Comparison of ENCODE assay signal across 20 mouse cellular contexts in the genomic region with DNA sequence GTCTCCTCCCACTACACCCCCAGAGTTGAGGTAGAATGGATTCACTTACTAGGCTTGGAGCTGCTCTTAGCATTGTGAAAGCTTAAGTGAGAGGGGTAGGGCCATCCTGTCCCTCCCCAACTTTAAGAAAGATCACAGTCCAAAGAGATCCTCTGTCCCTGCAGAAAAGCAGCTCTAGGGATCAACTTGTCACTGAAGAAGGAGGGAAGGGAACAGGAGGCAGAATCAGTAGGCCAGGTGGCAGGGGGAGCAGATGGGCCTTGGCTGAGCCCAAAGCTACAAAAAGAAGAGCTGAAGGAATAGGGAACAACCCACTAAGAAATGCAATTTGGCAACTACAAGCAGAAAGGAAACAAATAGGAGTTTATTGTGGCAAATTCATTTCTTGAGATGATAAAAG.
DNase-seq lines count a peak whose midpoint lies in the region; ATAC-seq lines count a peak whose summit lies in the region.
"Had no signal": no experiment of that assay in that cellular context is flagged by ENCODE, and none has a peak within 500 bp of the region (broad histone marks: within the 10 kb centered on the region; RNA-seq: fewer than 3 reads in every experiment).

No protein-coding gene starts in this region.

- no peak overlapping the region for H3K9ac ChIP-seq in forebrain, embryonic 16.5 days (replicated peaks; ENCODE audit: low read depth, low read length)
- no peak overlapping the region for H3K9ac ChIP-seq in midbrain, embryonic 13.5 days (replicated peaks)
- H3K9ac ChIP-seq: heart, embryonic 12.5 days; hindbrain, embryonic 12.5 days; limb, embryonic 13.5 days; liver, embryonic 13.5 days; lung, embryonic 14.5 days had no signal

- H3K27ac ChIP-seq in forebrain, embryonic 16.5 days (ENCODE audit: low read length), result peak overlapping the region; percentile 87
- no peak overlapping the region for H3K27ac ChIP-seq in midbrain, embryonic 13.5 days
- H3K27ac ChIP-seq: hindbrain, embryonic 12.5 days; limb, embryonic 13.5 days; liver, embryonic 13.5 days; stomach, postnatal 0 days had no signal

- H3K4me2 ChIP-seq in forebrain, embryonic 16.5 days (ENCODE audit: low read length), result no peak overlapping the region
- H3K4me2 ChIP-seq in midbrain, embryonic 13.5 days (replicated peaks), result no peak overlapping the region
- H3K4me2 ChIP-seq: heart, embryonic 12.5 days; hindbrain, embryonic 12.5 days; limb, embryonic 13.5 days; liver, embryonic 13.5 days; lung, embryonic 14.5 days had no signal

- H3K36me3 ChIP-seq in forebrain, embryonic 16.5 days (ENCODE audit: control insufficient read depth, insufficient read depth), result no peaks in the 10 kb centered on the region
- no peaks in the 10 kb centered on the region for H3K36me3 ChIP-seq in midbrain, embryonic 13.5 days
- H3K36me3 ChIP-seq: heart, embryonic 12.5 days; hindbrain, embryonic 12.5 days; limb, embryonic 13.5 days; liver, embryonic 13.5 days had no signal

- H3K27me3 ChIP-seq in forebrain, embryonic 16.5 days (replicated peaks; ENCODE audit: control insufficient read depth, insufficient read depth, low read length), result no peaks in the 10 kb centered on the region
- no peaks in the 10 kb centered on the region for H3K27me3 ChIP-seq in midbrain, embryonic 13.5 days
- H3K27me3 ChIP-seq: heart, embryonic 12.5 days; hindbrain, embryonic 12.5 days; limb, embryonic 13.5 days; liver, embryonic 13.5 days had no signal

- ATAC-seq in cerebellum, adult (ENCODE audit: insufficient number of reproducible peaks, low FRiP score, low TSS enrichment), result no peak
- ATAC-seq in frontal cortex, adult (ENCODE audit: low TSS enrichment), result peak; percentile 56
- peak; percentile 70 for ATAC-seq in forebrain, embryonic 16.5 days
- ATAC-seq in midbrain, embryonic 13.5 days, result no peak

- no peak overlapping the region for H3K4me3 ChIP-seq in forebrain, embryonic 16.5 days (replicated peaks; ENCODE audit: low read length)
- no peak overlapping the region for H3K4me3 ChIP-seq in midbrain, embryonic 13.5 days (replicated peaks)
- H3K4me3 ChIP-seq: heart, embryonic 12.5 days; hindbrain, embryonic 12.5 days; limb, embryonic 13.5 days; liver, embryonic 13.5 days had no signal

- peak; percentile 6 for DNase-seq in cerebellum, adult 9-10 months
- DNase-seq in frontal cortex, postnatal 14 days (ENCODE audit: low spot score in 2 of 2), result no peak
- peak; percentile 32 to 48 for DNase-seq in layer of hippocampus, postnatal 14 days (ENCODE audit: low spot score in 2 of 2)
- DNase-seq in T-cell, adult 2 months (ENCODE audit: low spot score), result no peak
- DNase-seq: adrenal gland, postnatal 10 days; heart, postnatal 14 days; kidney, adult 8-10 months; kidney, postnatal 25 days; liver, embryonic 13.5 days; lung, embryonic 14.5 days; lung, postnatal 36 days; right cerebral cortex, postnatal 4 days had no signal

- H3K9me3 ChIP-seq in forebrain, embryonic 16.5 days (ENCODE audit: control insufficient read depth, low read length), result no peaks in the 10 kb centered on the region
- no peaks in the 10 kb centered on the region for H3K9me3 ChIP-seq in midbrain, embryonic 13.5 days
- H3K9me3 ChIP-seq: heart, embryonic 12.5 days; hindbrain, embryonic 12.5 days; limb, embryonic 13.5 days; liver, embryonic 13.5 days had no signal

- H3K4me1 ChIP-seq in forebrain, embryonic 16.5 days (replicated peaks; ENCODE audit: control insufficient read depth, insufficient read depth, low read length), result peaks cover 27% of the 10 kb centered on the region
- H3K4me1 ChIP-seq in midbrain, embryonic 13.5 days (replicated peaks), result peaks cover 13% of the 10 kb centered on the region
- H3K4me1 ChIP-seq: heart, embryonic 12.5 days; liver, embryonic 13.5 days had no signal

Comparison
In these comparisons a context has a peak if more than half of its experiments do, and no peak if none do; other contexts are left out.
1. DNase-seq: peak in cerebellum, adult 9-10 months (single experiment) and layer of hippocampus, postnatal 14 days (2 of 2); none in frontal cortex, postnatal 14 days (0 of 2) and T-cell, adult 2 months (single experiment).
2. ATAC-seq: peak in frontal cortex, adult (single experiment) and forebrain, embryonic 16.5 days (single experiment); none in cerebellum, adult (single experiment) and midbrain, embryonic 13.5 days (single experiment).